Mouse (Mus musculus) kidney, adult 2 months (tissue): ENCODE measurements around the gene Plch2.

ENCODE experiments used
- CTCF ChIP-seq: fragments of 200-500 bp; conservative IDR thresholded peaks from 2 replicates; pipeline ENCODE4 v1.5.1; 2011; ENCODE audit warnings: low read depth, mild to moderate bottlenecking, control low read depth, low read length, moderate library complexity, mixed read lengths; ENCODE audit not compliant: insufficient read depth, insufficient read length
- POLR2A ChIP-seq: fragments of 200-500 bp; IDR thresholded peaks from one replicate; pipeline ENCODE4 v1.6.1; 2011; ENCODE audit warnings: low read depth, low read length, control low read depth

- TF ChIP-seq POLR2A: no peak
- no peak for TF ChIP-seq CTCF
These were observed 1.7 kb upstream of the Plch2 start for GRCm38 (mm10) chr4:155058325-155058724.
